Mouse (Mus musculus): ENCODE measurements around the gene Zfp653.
"Not testable (repeated sequence)": the region's sequence is repeated elsewhere in the genome, so short reads cannot be mapped to it uniquely, and the experiment has no call there.

- not testable (repeated sequence) for TF ChIP-seq CTCF (IDR thresholded peaks at IDR 0.05; ENCODE audit: control insufficient read depth, insufficient read depth, insufficient replicate concordance, low read depth, low read length); POLR2A (IDR thresholded peaks at IDR 0.05; ENCODE audit: control insufficient read depth, low read depth, low read length)
Measured at GRCm38 (mm10) chr9:22075778-22076177, 4.6 kb upstream of the Zfp653 start.

Data from testis, adult 2 months (tissue).